Mouse (Mus musculus) spleen, postnatal 14 days (tissue): ENCODE results near the gene Zfp553.

Source experiments
- DNase-seq, 2 experiments: peaks; one replicate each; pipeline ENCODE4 v3.0.0; 2021 to 2022; ENCODE audit warnings: low spot score in 2 of 2

Zfp553 gene

GRCm38 (mm10) chr7:127232622-127233367 lies at the start of gene Zfp553, which contains the start of gene Sept1:
Zfp553 (plus strand) TSS chr7:127233061.
Sept1 (minus strand) TSS chr7:127233130.
- DNase-seq: peak; percentile 62 to 76

GRCm38 (mm10) chr7:127183345-127183744 lies 49.5 kb upstream of the Zfp553 start:
- no peak for DNase-seq

- peak in 1 of 2 experiments; percentile 38 for DNase-seq
These were observed 49.0 kb upstream of the Zfp553 start for GRCm38 (mm10) chr7:127183828-127184227.

- DNase-seq: no peak
These were observed 48.1 kb upstream of the Zfp553 start for GRCm38 (mm10) chr7:127184720-127185119.

- DNase-seq: no peak
These were observed 47.3 kb upstream of the Zfp553 start for GRCm38 (mm10) chr7:127185601-127186000.

- no peak for DNase-seq
These were observed 45.5 kb upstream of the Zfp553 start for GRCm38 (mm10) chr7:127187351-127187750.

GRCm38 (mm10) chr7:127188305-127189276 lies 44.3 kb upstream of the Zfp553 start:
- no peak for DNase-seq

- DNase-seq: no peak
These were observed 42.2 kb upstream of the Zfp553 start for GRCm38 (mm10) chr7:127190672-127191071.

- DNase-seq: no peak
These were observed 39.9 kb upstream of the Zfp553 start for GRCm38 (mm10) chr7:127192989-127193388.

GRCm38 (mm10) chr7:127194011-127194632 lies 38.7 kb upstream of the Zfp553 start:
- DNase-seq: no peak

GRCm38 (mm10) chr7:127194633-127195029 lies 38.2 kb upstream of the Zfp553 start:
- DNase-seq: no peak

- peak; percentile 86 to 89 for DNase-seq
These were observed 37.1 kb upstream of the Zfp553 start, which contains the start of gene Cd2bp2 for GRCm38 (mm10) chr7:127195544-127196295. Cd2bp2 (minus strand) TSS chr7:127196050.

- DNase-seq: no peak
These were observed 36.4 kb upstream of the Zfp553 start for GRCm38 (mm10) chr7:127196484-127196883.

- DNase-seq: no peak
These were observed 26.3 kb upstream of the Zfp553 start for GRCm38 (mm10) chr7:127206606-127207005.

GRCm38 (mm10) chr7:127207374-127208294 lies 25.2 kb upstream of the Zfp553 start:
- DNase-seq: peak; percentile 37 to 50

- no peak for DNase-seq
These were observed 24.6 kb upstream of the Zfp553 start, which contains the start of gene Tbc1d10b for GRCm38 (mm10) chr7:127208295-127208552. Tbc1d10b (minus strand) TSS chr7:127208468.

- DNase-seq: peak; percentile 79 to 84
These were observed 24.1 kb upstream of the Zfp553 start, which contains the start of gene Mylpf for GRCm38 (mm10) chr7:127208553-127209438. Mylpf (plus strand) TSS chr7:127208890.

- no peak for DNase-seq
These were observed 23.0 kb upstream of the Zfp553 start for GRCm38 (mm10) chr7:127209851-127210250.

GRCm38 (mm10) chr7:127210266-127210665 lies 22.6 kb upstream of the Zfp553 start:
- no peak for DNase-seq
